Mouse (Mus musculus): ENCODE results near the gene Tmem129. TPM values are rescaled to one million over a fixed set of nuclear protein-coding genes. Genes with fewer than 3 reads are reported as not detected.
A peak's percentile ranks its signal among the peaks of the same experiment; 100 is the strongest.

The Tmem129 gene
- total RNA-seq, 4 experiments from 2014 or later = 22.4 to 25.7 (median 25.2) TPM

DNA sequence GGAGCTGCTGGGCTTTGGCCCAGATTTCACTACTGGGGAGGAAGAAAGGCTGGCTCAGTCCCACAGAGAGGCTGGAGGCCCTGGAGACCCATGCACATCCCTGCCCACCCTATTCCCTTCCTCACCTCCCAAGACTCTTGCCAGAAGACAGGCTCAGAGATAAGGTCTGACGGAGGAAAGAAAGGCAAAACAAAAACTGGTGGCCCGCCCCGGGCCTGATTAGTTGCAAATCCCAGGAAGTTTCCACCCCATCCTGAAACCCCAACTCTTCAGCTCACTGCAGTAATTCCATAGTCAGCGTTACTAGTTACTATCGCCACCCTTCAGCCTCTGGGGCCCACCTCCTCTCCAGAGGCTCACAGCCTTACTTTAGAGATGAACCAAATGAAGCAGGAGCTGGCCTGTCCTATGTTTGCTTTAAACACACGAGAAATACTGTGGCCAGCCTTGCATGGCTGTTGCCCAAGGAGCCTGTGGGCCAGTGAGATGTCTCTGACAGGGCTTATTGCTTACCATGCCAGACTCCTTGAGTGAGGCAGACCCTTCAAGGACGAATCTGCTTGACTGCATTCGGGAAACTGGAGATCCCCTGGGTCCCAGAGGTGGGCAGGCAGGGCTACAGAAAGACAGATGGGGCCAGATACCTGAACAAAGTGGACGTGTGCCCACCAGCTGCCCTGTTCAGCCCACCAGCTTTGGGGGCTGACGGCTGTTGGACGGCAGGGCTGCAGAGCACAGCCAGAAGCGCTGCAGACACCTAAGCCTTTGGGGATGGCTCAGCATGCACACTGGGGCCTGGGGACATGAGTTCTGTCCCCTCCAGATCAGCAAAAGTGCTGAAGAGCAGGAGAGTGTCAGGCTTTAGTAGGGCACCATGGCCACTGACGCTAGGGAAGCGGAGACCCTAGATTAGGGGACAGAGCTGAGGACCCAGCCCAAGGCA lies 30.3 kb upstream of the Tmem129 start:
- no peak for DNase-seq (ENCODE audit: low spot score in 2 of 2)

DNA sequence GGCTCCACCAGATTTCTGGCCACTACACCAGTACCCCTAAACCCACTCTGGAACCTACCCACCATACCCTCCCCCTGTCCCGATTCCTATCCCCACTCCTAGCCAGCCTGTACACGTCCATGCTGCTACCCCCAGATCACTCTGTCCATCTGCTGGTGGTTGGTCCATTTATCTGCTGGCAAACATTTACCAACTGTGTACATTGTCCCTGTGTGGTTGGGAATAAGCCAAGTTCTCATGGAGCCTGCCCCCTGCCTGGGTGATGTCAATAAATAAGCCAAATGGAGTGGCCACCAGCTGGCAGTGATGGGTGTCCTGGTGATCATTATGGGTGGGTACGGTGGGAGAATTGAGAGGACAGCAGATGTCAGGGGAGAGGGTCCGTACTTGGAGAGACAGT lies 28.9 kb upstream of the Tmem129 start:
- no peak for DNase-seq (ENCODE audit: low spot score in 2 of 2)

DNA sequence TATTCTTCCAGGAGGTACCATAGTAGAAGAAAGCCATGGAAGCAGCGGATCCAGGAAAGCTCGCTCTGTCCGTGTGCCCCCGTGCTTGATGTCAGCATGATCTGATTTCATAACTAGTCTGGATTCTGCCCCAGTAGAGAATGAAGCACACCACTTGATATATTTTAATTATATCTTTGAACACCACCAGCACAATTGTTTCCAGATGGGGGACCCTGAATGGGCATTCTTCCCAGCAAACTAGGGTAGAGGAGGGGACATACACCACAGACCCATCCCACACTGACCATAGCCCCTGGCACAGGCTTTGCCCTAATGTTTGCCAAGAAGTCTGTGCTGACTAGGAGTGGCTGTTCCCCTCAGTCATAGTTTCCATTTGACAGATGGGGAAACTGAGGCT lies 26.7 kb upstream of the Tmem129 start:
- DNase-seq (ENCODE audit: low spot score in 2 of 2) = no peak

DNA sequence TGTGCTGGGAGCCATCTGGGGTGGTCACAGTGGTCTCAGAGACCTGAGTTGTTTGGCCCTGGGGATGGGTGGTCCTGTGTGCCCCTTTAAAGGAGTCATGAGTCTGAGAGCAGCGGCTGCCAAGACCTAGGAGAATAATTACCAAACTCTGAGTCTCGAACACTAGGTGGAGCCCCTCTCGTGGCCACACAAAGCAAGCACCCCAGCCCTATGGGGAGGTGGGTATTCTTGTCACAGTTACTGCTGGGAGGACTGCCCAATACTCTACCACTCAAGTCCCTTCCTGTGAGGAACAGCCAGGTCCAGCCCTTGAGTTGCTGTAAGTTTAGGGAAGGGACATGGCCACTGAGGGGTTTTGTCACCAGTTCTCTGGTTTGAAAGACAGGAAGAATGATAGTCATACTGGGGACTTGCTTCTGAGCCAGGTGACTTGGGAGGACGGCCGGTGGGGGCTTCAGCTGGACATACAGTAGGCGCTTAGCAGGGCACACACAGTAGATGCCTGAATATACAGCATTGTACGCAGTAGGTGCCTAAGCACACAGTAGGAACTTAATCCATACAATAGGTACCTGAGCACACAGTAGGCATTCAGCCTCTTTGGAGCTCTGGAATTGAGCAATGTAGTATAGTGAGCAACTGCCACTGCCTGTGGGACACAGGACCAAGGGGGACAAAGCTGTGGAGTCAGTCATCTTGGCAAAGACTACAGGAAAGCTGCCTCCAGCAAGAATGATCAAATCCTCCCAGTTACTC lies 25.9 kb upstream of the Tmem129 start:
- DNase-seq (ENCODE audit: low spot score in 2 of 2) = peak; percentile 38 to 49

DNA sequence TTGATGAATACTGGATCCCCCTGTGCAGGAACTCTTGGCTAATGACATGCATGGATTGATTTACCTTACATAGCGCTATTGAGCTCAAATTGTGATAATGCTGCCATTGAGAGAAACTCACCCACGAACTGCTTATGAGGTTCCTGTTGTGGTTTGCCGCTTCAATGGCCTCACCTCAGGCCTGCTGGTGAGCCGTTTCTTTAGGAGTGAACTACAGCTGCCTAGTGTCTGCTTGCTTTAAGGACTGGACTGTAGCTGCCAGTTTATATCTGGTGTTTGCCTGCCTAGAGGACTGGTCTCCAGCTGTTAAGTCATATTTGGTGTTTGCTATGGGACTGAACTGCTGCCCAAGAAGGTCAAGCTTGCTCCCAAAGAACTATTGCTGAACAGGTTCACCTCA lies 24.7 kb upstream of the Tmem129 start:
- no peak for DNase-seq (ENCODE audit: low spot score in 2 of 2)

DNA sequence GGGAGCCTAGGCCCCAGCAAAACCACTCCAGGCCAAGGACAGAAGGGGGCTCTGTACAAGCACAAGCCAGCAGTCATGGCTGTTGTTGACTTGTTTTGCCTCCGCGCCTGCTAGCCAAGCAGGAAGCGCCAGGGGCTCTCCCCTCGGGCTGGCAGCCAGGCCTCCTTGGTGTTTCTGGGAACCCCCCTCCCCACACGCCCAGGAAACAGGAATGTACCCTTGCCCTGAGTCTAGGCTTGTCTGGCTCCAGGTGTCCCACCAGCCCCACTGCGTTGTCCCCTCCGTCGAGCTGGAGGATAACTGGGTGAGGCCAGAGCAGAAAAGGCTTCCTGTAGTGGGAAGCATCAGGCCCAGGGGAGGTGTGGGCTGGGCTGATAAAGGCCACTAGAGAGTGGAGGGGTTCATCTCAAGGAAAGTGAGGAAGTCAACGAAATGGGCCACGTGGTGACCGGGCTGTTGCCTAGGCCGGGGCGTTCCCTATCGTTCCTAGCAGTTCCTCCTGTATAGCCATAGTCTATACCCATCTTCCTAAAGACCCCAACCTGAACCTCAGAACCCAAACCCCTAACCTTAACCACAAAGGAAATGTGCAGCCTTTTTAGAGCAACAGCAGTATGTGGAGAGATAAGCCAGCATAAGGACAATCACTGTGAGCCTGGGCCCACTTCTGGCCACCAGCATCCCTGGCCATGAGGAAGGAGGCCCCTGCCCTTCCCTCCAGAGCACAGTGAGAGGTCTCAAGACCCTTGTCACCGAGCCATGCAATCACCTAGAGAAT lies 23.6 kb upstream of the Tmem129 start:
- DNase-seq (ENCODE audit: low spot score in 2 of 2) = no peak

DNA sequence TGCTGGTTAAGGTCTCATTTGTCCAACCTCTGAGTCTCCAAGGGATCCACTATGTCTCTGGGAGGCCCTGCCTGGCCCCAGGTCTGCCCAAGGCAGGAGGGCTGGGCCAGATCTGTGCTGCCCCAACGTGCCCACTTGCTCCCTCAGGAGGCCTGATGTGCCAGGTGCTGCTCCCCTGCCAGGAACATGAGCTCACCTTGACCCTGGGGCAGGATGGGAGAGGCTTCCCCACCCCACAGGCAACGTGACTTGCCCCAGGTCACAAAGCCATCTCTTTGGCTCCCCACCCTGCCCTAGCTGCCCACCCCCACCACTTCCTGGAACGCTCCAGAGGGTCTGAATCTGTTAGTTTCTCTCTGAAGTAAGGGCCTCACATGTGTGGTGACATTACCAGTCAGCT lies 22.8 kb upstream of the Tmem129 start:
- no peak for DNase-seq (ENCODE audit: low spot score in 2 of 2)

DNA sequence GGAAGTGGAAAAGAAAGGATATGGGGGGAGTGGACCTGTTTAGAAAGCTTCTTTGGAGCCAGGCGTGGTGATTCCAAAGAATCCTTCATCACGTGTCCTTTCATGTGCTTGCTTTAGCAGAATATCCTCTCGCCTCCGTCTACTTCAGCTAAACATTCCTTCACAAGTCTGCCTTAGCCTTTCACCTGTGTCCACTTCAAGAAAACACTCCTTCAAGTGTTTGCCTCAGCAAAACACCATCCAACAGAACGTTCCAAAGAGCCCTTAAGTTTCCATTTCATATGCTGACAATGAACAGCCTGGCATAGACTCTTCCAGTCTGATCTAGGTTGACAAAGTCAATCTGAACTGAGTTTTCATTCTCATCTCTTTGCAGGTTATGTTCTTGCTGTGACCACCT lies 20.0 kb upstream of the Tmem129 start:
- no peak for DNase-seq (ENCODE audit: low spot score in 2 of 2)

DNA sequence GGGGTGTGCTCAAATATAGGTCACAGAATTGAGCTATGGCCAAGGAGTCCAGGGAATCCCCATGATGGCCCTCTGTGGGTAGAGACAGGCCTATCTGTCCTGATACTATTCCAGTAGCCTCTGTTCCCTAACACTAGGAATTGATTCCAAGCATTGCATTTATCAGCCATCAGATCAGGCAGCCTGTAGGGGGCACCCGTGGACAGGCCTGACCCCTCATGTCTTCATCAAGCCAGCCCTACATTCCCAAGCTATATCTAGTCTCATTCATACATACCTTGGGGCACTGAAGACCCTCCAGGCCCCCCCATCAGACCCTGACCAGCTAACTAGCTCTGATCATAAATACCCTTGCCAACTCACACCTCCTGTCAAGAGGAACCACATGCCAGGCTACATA lies 17.7 kb upstream of the Tmem129 start:
- peak in 1 of 2 experiments; percentile 77 for DNase-seq (ENCODE audit: low spot score in 2 of 2)

DNA sequence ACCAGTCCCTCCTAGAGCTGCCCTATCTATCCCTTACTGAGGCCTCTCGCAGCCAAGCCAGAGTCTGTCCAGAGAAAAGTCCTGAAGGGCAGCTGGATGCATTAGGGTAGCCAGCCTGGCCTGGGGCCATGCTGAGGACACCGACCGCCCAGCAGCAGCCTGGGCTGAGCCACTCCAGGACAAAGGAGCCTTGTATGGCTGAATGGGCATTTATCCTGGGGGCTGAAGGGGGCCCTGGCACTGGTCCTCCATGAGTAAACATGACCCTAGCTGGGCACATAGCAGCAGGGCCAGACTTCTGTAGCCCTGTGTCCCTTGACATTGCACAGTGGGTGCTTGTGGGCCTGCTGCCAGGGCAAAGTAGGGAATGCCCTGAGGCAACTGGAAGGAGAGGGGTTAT lies 16.2 kb upstream of the Tmem129 start:
- peak; percentile 68 to 81 for DNase-seq (ENCODE audit: low spot score in 2 of 2)

DNA sequence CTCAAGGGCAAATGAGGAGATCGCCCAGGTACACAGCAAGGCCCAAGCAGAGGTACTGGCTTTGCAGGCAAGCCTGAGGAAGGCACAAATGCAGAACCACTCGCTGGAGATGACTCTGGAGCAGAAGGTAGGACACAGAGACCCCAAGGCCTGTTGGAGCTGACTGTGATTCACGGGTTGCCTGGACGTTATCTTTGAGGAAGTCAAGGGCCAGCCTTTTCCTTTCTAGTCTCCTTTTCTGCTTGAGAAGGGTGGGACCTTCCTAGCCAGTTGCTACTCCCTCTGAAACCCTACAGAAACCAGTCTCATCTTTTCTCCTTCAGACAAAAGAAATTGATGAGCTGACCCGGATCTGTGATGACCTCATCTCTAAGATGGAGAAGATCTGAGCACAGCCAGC lies 13.4 kb upstream of the Tmem129 start:
- no peak for DNase-seq (ENCODE audit: low spot score in 2 of 2)

DNA sequence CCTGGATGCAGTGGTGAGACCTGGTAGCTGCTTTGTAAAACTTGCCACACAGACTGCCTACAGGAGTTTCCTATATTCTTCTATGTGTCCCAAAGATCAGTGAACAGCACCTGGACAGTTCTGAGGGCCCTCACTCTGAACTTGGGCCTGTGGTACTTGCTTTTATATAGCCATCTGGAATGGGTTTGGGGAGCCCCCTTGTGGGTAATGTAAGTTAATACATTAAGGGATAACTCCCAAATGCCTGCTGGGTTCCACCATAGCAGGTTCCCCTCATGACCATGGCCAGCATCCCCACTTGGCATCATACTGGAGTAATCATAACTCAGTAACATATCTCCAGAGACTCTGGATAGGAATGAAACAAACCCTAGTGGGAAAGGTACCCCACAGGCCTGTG lies 10.0 kb upstream of the Tmem129 start:
- DNase-seq (ENCODE audit: low spot score in 2 of 2) = no peak

DNA sequence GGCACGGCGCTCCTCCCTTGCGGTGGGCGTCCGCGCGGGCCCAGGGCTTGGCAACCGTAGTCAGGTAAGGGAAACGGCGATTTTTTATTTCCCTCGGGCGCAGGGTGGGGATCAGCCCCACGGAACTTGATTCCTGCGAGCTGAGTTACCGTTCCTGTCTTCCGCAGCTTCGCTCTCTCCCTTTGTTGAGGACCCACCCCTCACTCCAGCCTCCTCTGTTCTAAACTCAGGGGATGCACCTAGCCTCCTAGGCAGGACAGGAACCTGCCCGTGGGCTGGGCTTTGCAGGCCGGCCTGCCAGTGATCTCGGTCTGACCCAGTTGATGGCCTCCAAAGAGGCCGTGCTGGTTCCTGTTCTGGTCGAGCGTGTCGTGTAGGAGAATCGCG lies 441 bp upstream of the Tmem129 start:
- no peak for DNase-seq (ENCODE audit: low spot score in 2 of 2)

DNA sequence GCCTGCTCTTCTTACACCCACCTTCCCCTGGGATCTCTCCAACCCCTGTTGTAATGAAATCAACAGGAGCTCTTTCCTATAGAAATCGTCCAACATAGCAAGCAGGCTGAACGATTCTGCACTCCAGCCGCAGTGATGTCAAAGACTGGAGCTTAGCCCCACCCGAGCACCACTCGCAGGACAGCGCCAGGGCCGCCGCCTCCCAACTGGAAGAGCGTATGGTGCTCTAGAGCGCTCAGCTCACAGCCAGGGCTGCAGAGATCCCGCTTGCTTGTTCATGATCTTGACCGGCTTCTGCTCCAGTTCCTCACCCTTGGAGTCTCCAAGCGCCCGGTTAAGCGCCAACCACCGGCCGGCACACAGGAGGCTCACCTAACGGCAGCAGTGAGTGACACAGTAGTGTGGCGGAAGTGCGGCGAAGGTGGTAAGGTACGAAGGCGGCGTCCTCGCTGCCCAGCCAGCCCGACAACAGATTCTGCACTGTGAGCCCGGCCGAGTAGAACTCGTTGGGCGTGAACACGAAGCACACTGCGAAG lies 897 bp downstream of the Tmem129 start:
- DNase-seq (ENCODE audit: low spot score in 2 of 2) = no peak

DNA sequence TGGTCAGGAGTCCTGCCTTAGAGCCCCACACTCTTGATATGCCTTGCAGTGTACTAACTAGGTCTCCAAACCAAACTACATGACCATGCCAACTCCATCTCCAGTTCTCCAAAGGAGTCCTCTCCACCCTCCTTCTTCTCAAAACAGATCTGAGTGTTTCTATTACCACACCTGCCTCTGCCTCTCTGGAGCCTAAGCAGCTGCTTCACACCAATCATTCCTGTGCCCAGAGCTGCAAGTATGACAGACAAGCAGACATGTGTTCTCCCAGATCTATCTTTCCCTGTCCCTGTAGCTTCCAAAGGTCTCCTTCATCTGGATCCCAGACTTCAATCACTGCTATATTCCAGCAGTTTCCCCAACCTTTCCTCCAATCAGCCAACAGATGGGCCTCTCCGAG lies 1.5 kb downstream of the Tmem129 start:
- DNase-seq (ENCODE audit: low spot score in 2 of 2) = no peak

DNA sequence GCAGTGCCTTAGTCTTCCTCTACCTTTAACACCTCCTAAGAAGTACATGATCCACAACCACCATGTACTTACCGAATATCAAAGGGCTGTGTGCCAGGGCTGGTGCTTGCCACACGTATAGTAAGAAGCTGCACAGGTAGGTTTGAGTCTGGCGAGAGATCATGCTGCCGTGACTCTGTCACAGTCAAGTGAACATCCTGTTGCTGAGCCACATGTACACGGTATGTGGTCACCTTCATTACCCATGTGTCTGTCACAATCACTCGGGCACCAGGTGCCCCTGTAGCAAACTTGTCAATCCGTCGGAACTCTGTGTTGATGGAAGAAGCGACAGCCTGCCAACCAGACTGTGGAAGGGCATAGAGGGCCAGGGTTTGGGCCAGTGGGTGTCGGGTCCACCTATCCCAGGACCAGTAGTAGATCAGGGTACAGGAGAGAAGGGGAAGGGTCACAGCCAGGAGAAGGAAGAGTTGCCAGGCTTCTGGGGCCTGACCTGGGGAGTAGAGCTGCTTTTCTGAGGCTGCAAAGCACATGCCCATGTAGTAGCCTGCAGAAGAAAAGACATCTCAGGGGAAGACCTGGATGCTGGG lies 2.9 kb downstream of the Tmem129 start:
- DNase-seq (ENCODE audit: low spot score in 2 of 2) = no peak

DNA sequence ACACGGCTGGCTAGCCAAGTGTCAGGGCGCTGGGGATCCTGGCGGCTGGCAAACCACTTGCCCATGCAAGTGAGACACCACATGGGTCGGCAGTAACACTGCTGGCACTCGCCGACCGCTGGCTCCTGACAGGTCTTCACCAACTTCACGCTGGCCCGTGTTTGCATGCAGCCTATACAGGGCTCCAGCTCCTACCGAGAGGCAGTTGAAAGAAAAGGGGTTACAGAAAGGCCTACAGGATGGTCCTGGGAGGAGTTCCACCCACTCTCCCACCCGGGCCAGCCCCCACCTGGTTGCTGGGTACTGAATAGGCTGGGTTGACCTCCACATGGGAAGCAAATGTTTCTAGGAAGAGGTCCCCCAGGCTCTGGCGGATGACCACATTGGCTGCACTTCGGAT lies 3.8 kb downstream of the Tmem129 start:
- no peak for DNase-seq (ENCODE audit: low spot score in 2 of 2)

DNA sequence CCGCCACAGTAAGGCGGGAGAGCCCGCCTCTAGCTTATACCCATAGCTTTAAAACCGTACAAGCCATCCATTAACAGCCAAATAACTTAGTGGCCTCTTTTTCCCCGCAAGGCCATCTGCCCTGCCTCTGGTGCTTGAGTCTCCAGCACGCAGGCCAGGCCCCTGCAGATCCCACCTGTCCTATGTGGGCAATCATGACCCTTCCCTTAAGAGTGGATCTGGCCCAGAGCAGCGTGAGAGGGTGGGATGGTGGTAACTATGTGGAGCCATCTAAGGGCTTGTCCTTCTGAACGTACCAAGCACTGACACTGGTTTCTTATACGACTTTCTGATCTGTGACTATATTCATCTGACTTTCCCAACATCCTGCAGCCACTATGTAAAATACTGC lies 5.4 kb downstream of the Tmem129 start:
- DNase-seq (ENCODE audit: low spot score in 2 of 2) = no peak

DNA sequence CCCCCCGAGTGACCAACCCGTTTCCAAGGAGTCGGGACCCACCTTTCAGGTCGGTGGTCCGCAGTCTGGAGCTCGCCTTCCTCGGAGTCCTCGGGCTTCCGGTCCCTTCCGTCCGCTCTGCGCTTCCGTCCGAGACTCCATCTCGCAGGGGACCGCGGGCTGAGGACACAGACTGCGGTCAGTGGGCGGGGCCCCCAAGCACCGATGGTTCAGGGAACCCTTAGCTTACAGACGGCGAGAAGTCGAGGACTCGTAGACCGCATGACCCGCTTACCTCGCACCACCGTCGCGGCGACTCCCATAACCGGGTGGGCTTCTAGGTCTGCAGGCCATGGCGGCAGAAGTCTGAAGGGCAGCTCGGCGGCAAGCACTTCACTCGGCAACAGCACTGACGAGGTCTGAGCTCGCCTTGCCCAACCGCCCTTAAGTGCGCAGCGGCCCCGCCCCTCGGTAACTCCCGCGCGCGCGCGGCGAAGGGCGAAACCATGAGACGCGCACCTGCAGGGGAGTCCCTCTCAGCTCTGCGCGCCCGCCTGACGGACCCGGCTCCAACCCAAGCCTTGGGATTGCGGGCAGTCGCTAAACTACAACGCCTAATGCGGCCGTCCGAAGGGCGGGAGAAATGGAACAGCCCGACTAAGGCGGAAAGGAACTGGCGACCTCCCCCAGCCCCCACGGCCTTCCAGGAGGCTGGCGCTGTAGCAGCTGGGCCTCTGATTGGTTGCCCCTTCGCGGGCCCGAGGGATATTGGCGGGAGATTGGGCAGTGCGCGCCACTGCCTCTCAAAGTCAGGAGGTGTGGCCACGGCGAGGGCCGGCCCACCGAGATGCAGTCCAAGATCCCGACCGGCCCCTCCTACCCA lies 6.1 kb downstream of the Tmem129 start, which contains the start of gene Slbp:
TSS of gene Slbp (minus strand) at position 654 of the 862 bp plus-strand sequence.
- DNase-seq (ENCODE audit: low spot score in 2 of 2) = peak; percentile 94 to 96

DNA sequence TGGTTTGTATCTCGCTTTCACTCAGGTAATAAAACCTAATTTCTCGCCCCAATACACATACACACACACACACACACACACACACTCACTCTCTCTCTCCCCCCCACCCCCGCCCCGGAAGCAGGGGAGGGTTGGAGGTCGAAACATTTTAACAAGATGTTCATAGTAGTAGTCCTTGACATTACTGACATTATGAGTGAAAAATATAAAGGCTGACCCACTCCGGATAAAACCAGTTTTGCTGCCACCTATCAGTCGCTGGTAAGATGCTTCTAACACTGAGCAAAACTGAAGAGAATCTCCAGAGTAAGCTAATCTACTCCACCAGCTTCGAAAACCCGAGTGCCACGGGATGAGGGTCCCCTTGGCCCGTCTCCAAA lies 6.7 kb downstream of the Tmem129 start:
- DNase-seq (ENCODE audit: low spot score in 2 of 2) = no peak

All from layer of hippocampus, adult 8-10 months (tissue).